Mouse (Mus musculus) ES-E14 (cell line): ENCODE data around the gene Wdr31.

Experiments
- CHD2 ChIP-seq: IDR thresholded peaks from 2 replicates; pipeline ENCODE4 v1.6.1; 2014; ENCODE audit warnings: mild to moderate bottlenecking, low read depth, low read length, inconsistent platforms
- ZC3H11A ChIP-seq: IDR thresholded peaks from 2 replicates; pipeline ENCODE4 v1.6.1; 2012; ENCODE audit warnings: low read depth, mild to moderate bottlenecking, inconsistent platforms, low read length, borderline replicate concordance
- ZNF384 ChIP-seq: IDR thresholded peaks from 2 replicates; pipeline ENCODE4 v1.6.1; 2012; ENCODE audit warnings: low read depth, low read length, inconsistent platforms

- TF ChIP-seq ZNF384 (no peak), ZC3H11A (no peak), CHD2 (no peak)
Measured at GRCm38 (mm10) chr4:62495946-62496345, 25.2 kb upstream of the Wdr31 start.
